Mouse (Mus musculus): ENCODE measurements around the gene Sh3tc1.
A peak's percentile ranks its signal among the peaks of the same experiment; 100 is the strongest.

The Sh3tc1 gene

DNA sequence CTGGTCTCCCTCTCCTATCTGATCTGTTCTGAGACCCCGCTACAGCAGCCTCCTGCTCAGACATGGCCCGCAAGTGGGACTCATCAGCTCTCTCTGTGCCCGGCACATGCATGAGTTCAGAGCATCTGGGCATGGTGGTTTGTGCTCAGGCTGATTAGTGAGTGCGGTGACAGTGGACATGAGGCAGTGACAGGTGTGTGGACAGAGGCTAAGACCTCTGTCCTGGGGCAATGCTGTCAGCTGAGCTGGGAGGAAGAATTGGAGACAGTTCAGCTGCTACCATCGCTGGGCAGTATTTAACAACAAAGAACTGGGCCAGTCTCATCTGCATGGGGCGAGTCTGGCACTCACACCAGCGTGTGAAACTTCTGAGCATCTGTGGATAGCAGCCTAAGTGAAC is 62.8 kb downstream of the Sh3tc1 start:
- no peak for DNase-seq

DNA sequence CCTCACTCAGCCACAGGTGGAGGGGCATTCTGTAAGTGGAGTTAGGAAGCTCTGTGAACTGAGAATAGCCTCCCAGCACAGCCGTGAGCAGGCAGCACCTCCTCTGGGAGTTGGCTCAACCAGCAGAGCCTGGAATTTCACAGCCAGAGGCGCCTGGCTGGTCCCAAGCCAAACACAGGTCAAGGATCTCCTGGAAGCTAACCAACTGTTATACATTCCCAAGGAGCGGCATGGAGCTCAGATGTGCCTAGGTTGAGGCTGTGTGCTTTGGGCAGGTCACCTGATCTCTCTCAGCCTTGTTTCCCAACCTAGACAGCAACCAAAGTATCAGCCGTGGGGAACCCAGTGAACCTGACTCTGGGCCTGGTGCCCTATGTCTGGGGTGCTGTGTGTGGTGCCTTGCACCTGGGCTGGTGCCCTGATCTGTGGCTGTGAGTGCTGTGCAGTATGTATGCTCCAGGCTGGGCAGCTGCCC is 65.7 kb downstream of the Sh3tc1 start:
- DNase-seq: peak; percentile 82

DNA sequence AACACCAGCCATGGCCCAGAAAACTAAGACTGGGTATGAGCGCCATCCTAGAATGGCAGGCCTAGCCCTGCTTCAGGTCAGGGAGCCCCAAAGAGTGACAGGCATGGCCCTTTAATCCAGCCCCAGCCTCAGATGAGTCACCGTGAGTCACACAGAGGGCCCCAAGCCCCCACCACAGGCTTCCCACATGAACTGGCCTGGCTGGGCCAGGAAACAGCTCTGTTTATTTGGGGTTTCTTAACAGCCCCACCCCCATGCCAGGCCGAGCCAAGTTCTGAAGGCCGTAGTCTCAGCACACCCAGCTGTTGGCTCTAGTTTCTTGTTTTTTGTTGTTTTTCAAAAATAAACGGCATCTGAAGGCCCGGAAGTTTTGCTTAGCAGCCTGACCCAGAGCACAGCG is 66.7 kb downstream of the Sh3tc1 start:
- DNase-seq: peak; percentile 94

DNA sequence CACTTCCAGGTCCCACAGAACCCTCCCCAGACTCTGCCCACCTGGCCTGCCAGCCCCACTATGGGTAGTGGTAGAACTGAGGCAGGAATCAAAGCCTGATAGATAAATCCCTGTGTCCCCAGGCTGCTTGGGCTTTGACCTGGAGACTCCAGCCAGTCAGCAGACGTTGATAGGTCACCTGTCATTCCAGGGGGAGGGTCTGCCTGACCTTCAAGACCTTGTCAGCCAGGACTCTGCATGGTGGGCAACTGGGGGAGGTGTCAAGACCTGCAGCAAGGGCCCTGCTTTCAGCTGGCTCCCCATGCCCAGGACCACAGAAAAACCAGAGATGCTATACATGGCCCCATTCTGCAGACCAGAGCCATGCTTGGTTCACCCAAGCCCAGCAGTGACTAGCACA is 67.2 kb downstream of the Sh3tc1 start:
- no peak for DNase-seq

DNA sequence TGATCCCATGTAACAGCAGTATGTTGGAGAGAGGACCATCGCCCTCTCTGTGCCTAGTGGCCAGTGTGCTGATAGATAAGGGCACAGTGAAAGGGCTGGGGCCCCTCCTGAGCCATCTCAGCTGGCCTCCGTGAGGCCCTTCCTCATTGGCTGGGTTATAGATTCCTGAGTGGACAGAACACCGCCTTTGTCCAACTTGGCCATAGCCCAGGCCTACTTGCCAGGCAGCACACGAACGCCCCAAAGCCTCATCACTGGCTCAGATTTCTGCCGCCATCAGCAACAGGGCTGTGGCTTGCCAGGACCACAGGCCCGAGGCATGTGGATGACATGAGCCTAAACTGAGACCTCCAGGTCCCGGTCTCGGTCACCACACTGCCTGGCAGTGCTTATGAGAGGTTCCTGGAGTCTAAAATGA is 68.3 kb downstream of the Sh3tc1 start:
- DNase-seq: peak; percentile 90

DNA sequence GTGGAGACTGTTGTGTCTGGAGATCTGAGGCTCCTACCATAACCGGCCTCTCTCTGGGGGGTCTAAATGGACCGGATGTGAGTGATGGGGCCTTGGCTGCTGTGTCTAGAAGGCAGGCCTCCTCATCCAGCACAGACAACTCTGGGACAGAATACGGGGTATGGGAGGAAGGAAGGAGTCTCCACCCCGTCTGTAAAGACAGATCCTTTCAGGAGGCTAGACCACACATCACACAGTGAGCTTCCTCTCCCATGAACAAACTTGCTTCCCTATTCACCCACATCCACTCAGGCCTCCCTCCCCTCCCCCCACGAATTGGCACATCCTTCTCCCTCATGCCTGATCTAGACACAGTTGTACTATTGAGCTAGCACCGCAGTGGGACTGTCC is 69.4 kb downstream of the Sh3tc1 start:
- peak; percentile 77 for DNase-seq

DNA sequence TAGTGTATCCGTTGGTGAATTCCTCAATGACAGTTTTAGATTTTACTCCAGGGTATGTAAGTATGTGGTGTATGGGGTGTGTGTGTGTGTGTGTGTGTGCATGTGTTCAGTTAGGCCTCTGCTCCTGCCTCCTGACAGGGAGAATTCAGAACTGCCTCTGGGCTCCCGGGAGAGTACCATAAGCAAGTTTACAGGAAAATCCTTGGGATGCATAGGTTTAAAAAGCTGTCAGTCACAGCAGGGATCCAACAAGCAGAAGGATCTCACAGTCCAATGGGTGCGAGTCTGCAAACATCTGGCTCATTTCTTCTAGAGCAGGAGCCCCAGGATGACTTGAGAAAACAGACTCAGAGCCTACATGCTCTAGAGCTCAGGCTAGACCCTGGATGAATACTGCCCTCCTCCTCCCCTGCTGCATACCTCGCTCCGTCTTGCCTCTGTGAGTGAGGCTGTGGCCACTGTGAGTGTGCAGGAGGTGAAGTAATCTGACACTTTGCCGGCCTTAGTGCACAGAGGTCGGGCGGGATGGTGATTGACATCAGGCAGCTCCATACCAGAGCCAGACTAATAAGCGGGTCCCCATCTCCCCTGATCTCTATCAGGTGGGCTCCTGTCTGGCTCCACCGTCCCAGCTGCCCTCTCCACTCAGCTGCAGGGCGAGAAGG is 69.9 kb downstream of the Sh3tc1 start:
- DNase-seq: no peak

DNA sequence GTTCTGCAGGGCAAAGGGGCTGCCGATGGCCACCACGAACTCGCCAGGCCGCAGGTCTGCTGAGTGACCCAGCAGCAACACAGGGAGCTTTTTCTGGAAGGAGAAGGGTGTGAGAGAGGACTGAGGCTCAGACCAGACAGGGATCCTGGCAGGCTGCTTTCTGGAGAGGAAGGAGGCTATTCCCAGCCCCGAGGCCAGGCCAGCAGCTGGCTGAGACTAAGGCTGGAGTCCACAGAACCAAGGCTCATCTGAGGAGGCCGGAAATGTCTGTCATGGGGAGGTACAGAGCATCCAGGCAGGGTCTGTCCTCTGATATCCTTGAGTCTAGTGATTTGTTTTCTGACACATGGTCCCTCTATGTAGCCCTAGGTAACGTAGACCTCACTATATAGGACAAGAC is 73.6 kb downstream of the Sh3tc1 start:
- DNase-seq: no peak

DNA sequence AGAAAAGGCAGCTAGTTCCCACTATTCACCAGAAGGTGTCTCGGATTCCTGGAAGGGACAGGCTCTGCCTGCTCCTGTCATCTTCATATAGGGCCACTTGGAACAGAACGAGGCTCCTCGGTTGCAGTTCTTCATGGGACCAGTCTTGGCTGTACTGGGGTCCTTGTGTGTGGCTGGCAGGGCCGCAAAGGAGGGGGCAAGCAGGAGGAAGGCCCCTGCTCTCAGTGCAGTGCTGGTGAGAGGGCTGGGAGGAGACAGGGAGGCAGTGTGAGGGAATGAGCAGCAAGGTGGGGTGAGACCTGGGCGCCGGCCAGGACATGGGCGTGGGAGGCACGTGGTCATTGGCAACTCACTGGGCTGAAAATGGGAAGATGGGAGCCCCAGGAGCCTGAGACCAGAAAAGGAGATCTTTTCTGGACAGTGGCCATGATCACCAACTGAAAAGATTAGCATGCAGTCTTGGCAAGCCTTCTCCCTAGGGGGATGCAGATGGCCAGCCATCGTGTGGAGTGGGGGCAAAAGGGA is 77.7 kb downstream of the Sh3tc1 start:
- no peak for DNase-seq

DNA sequence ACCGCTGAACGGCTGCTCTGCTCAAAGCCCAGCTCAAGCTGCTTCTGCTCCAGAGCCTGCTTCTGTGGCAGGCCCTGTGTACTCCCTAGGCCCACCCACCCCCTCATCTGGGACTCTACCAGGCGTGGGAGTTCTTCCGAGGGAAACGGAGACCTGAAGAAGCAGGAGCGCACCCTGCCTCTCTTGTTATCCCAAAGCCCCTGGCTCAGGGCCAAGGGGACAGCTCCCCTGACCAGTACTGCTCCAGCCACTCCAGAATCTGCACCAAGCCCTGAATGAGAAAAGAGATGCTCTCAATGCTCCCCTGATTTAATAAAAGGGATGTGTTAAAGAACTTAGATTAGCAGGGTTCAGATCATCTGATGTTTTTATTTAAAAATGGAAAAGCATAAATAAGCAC is 78.6 kb downstream of the Sh3tc1 start:
- DNase-seq: no peak

DNA sequence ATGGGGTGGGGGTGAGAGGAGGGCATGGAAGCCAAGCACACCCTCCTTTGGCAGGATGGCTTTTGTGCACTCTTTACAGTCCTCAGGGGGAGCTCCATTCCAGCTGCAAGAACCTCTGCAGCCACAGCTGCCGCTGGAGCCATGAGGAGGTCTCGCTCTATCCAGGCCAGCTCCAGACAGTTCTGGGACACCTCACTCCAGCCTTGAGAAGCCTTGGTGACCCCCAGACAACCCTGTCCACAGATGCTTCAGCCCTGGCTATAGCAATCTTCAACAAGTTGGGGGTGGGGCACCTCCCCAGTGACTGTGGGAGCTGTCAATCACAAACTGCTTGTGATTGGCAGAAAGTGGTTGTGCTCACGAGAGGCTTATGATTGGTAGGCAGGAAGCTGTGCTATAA is 80.3 kb downstream of the Sh3tc1 start:
- DNase-seq: peak; percentile 40

DNA sequence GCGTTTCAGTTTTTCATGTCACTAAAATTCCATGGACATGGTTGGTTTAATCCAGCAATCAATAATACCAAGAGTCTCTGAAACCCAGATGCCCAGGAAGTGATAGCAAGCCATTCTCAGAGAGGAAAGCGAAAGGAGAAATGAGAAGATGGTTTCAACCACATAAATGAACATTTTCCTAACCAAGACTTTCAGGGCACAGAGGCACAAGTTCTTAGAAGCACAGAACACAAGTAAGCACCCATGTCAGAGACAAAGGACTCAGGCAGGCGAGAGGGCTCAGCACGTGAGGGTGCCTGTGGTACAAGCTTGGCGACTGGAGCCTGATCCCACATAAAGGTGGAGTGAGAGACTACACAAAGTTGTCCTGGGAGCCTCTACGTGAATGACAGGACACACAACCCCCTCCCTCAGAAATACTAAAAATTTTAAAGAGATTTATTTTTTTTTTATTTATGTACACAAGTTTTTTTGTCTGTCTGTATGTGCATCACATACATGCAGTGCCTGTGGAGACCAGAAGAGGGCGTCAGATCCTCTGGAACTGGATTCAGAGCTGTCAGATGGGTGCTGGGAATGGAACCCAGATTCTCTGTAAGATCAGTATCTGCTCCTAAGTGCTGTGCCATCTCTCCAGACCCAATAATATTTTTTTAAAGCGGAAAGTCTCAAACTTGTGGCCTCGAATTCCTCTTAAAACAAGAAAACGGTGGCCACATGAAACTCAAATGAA is 83.9 kb downstream of the Sh3tc1 start:
- DNase-seq: no peak

DNA sequence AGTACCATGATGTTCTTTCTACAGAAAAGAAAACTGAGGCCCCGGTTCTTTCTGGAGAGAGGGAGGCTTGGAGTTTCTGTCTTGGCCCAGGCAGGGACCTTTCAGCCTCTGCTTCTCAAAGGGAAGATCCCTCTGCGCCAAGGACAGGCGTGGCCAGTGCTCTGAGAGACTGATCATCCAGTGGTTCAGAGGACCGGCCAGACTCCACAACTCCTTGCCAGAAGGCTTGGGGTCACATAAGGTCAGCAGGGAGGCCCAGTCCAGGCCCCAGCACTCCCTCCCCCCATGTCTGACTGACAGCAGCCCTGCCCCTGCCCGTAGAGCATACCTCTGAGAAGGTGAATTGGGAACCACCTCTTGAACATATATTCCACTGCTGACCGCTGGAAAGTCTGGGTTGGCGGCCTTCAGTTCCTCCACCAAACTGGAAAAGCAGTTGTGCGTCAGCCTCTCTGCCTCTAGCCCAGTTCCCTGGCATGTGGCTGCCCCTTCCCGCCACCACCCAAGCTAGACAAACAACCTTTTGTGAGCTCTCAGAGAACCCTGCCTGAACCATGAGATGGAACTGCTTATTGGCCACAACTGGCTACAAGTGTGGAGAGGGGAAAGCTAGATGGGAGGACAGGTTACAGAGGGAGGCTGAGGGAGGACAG is 85.9 kb downstream of the Sh3tc1 start:
- DNase-seq: no peak

DNA sequence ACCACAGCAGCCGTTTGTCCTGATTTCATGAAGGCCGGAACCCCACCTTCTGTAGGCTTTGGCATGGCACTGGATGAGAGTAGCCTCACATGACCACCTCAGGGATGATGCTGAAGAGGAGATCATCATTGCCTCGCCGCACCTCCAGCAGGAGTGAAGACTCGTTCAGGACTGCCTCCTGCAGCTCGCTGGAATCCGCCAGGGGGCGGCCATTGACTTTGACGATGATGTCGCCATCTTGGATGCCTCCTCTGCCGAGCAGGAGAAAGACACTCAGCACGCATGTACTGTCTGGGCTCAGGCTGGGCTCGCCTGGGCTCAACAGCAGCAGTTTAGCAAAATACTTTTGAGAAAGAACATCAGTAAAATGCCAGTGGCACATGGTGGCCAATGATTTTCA is 86.9 kb downstream of the Sh3tc1 start:
- no peak for DNase-seq

DNA sequence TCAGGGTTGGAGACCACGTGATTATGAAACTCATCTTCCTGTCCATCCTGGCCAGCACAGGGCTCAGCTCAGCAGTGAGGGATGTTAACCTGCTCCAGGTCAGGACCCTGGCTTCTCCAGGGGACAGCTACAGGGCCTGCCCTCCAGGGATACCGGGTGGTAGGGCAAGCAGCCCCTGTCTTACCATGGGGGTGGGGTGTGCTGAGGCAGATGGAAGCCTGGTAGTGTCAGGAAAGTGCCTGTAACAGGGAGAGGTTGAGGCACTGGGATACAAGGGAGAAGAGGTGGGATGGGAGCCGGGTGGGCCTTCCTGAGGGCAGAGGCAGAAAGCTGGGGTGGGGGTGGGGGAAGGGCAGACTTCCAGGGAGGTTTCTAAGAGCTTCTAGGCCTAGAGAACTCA is 87.5 kb downstream of the Sh3tc1 start:
- no peak for DNase-seq

DNA sequence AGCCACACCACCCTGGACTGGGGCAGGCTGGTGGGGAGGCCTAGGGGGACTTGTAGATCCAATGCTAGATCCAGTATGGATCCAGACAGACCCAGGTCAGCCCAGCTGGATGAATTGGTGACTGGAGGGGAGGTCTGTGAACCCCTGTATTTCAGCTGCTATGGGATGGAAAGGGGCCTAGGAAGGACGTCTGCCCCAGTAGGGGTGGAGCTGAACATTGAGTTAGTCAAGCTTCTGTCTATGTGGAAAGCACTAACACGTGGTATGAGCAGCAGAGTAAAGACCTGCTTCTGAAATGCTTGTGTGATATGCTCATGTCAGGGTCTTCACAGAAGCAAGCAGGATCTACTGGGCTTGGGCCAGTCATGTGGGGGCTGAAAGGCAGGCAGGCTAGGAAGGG is 91.6 kb downstream of the Sh3tc1 start:
- no peak for DNase-seq

DNA sequence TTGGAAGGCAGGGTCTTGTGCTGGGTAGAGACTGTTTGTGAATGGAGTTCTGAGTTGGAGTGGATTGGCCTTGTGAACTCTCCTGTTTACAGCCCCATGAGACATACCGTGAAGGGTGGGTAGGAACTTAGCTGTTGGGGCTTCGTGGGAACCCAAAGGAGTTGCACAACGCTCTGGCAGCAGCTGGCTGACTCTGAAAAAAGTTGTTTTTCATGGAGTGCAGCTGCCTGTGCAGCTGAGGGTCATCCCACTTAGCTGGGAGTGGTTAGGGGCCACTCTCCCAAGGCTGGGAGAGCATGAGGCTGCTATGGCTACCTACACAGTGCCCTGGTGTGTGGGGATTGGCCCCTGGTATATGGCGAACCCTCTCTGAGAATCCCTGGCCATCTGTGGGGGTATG is 92.2 kb downstream of the Sh3tc1 start:
- peak; percentile 70 for DNase-seq
